Mouse (Mus musculus) myocyte (in vitro differentiated cells): ENCODE results near the gene Dgcr6.

Experiments
- CEBPB ChIP-seq: IDR thresholded peaks from 2 replicates; pipeline ENCODE4 v1.6.1; 2011; ENCODE audit warnings: mild to moderate bottlenecking, moderate library complexity; ENCODE audit not compliant: poor library complexity, insufficient read depth, severe bottlenecking
- E2F4 ChIP-seq: IDR thresholded peaks from one replicate; pipeline ENCODE4 v1.6.1; 2011; ENCODE audit warnings: mild to moderate bottlenecking, control low read depth, moderate library complexity; ENCODE audit not compliant: insufficient read depth
- MAX ChIP-seq: IDR thresholded peaks from one replicate; pipeline ENCODE4 v1.6.1; 2011; ENCODE audit warnings: low read depth, mild to moderate bottlenecking, control low read depth
- MYOD1 ChIP-seq, 3 experiments: IDR thresholded peaks; one replicate each; pipeline ENCODE4 v1.6.1; 2011; ENCODE audit warnings: control low read depth in 2 of 3, low read depth in 2 of 3, mild to moderate bottlenecking in 2 of 3, moderate library complexity in 1 of 3; ENCODE audit not compliant: insufficient read length in 2 of 3, control insufficient read depth in 1 of 3
- MYOG ChIP-seq, 3 experiments: IDR thresholded peaks; one replicate each; pipeline ENCODE4 v1.6.1; 2011; ENCODE audit warnings: control low read depth in 2 of 3, low read depth in 2 of 3, mild to moderate bottlenecking in 2 of 3; ENCODE audit not compliant: insufficient read length in 2 of 3, control insufficient read depth in 1 of 3, insufficient read depth in 1 of 3
- POLR2A ChIP-seq: IDR thresholded peaks from one replicate; pipeline ENCODE4 v1.6.1; 2011; ENCODE audit warnings: low read depth, mild to moderate bottlenecking, control low read depth, moderate library complexity; ENCODE audit not compliant: insufficient read length
- POLR2AphosphoS2 ChIP-seq: IDR thresholded peaks from one replicate; pipeline ENCODE4 v1.6.1; 2011; ENCODE audit warnings: low read depth, control low read depth; ENCODE audit not compliant: insufficient read length
- REST ChIP-seq: IDR thresholded peaks from one replicate; pipeline ENCODE4 v1.6.1; 2011; ENCODE audit warnings: mild to moderate bottlenecking, control low read depth, moderate library complexity; ENCODE audit not compliant: insufficient read depth, insufficient read length
- TCF12 ChIP-seq: IDR thresholded peaks from one replicate; pipeline ENCODE4 v1.6.1; 2011; ENCODE audit warnings: mild to moderate bottlenecking, control low read depth; ENCODE audit not compliant: poor library complexity, insufficient read depth, severe bottlenecking
- TCF3 ChIP-seq: IDR thresholded peaks from one replicate; pipeline ENCODE4 v1.6.1; 2011; ENCODE audit warnings: low read depth, control low read depth; ENCODE audit not compliant: insufficient read length
- USF1 ChIP-seq: IDR thresholded peaks from one replicate; pipeline ENCODE4 v1.6.1; 2011; ENCODE audit warnings: low read depth, mild to moderate bottlenecking, control low read depth, moderate library complexity

GRCm38 (mm10) chr16:18007083-18007482 lies 45.6 kb upstream of the Dgcr6 start:
- TF ChIP-seq POLR2A: no peak
- no peak for TF ChIP-seq TCF3
- TF ChIP-seq E2F4: no peak
- no peak for TF ChIP-seq POLR2AphosphoS2
- TF ChIP-seq TCF12: no peak
- TF ChIP-seq MAX: no peak
- TF ChIP-seq CEBPB: no peak
- no peak for TF ChIP-seq USF1
- no peak for TF ChIP-seq MYOG (IDR thresholded peaks at IDR 0.05; ENCODE audit: control insufficient read depth in 1 of 3, insufficient read depth in 1 of 3, insufficient read length in 2 of 3, low read depth in 2 of 3)
- TF ChIP-seq MYOD1 (IDR thresholded peaks at IDR 0.05; ENCODE audit: control insufficient read depth in 1 of 3, insufficient read length in 2 of 3, low read depth in 2 of 3): no peak
- TF ChIP-seq REST: no peak
